In the genomic region with DNA sequence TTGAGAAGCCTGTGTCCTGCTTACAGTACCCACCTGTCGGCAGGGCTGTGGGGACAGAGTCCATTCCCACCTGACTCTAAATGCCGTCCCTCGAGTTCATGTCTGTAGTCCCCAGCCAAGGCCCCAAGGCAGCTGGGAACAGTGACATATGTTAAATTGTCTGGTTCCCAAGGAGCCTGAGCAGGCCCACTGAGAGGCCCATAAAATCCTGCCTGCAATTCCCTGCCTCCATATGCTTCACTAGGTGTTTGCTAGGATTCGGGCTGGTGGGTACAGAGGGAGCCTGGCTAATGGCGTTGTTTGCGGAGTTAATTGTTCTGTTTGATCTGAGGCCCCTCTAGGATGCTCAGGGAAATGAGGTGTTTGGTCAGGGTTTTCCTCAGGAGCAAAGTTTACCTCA, we compare ENCODE assay signal across 22 mouse cellular contexts.
A peak's percentile ranks its signal among the peaks of the same experiment; 100 is the strongest.
DNase-seq lines count a peak whose midpoint lies in the region; ATAC-seq lines count a peak whose summit lies in the region.
"Had no signal": no experiment of that assay in that cellular context is flagged by ENCODE, and none has a peak within 500 bp of the region (broad histone marks: within the 10 kb centered on the region; RNA-seq: fewer than 3 reads in every experiment).

No protein-coding gene starts in this region.

- intact Hi-C loops in heart, postnatal 10 days (cut with DNase I), result no loop called here

- no peaks in the 10 kb centered on the region for H3K9me3 ChIP-seq in neural tube, embryonic 13.5 days
- H3K9me3 ChIP-seq in limb, embryonic 11.5 days (ENCODE audit: control insufficient read depth, low read length), result no peaks in the 10 kb centered on the region
- H3K9me3 ChIP-seq: forebrain, embryonic 10.5 days; heart, embryonic 12.5 days; hindbrain, embryonic 13.5 days; lung, embryonic 15.5 days; midbrain, embryonic 10.5 days had no signal

- H3K9ac ChIP-seq in neural tube, embryonic 13.5 days, result no peak overlapping the region
- H3K9ac ChIP-seq in limb, embryonic 11.5 days (ENCODE audit: low read length), result no peak overlapping the region
- H3K9ac ChIP-seq: heart, embryonic 12.5 days; hindbrain, embryonic 13.5 days; liver, embryonic 14.5 days; lung, embryonic 15.5 days had no signal

- peak; percentile 50; the same call in 1 of the 2 replicates for ATAC-seq in neural tube, embryonic 13.5 days (ENCODE audit: low read depth)
- peak; percentile 78; the same call in 1 of the 2 replicates for ATAC-seq in limb, embryonic 11.5 days (ENCODE audit: insufficient number of reproducible peaks, low FRiP score, low TSS enrichment, low read depth)

- H3K27me3 ChIP-seq in neural tube, embryonic 13.5 days, result no peaks in the 10 kb centered on the region
- H3K27me3 ChIP-seq in limb, embryonic 11.5 days (ENCODE audit: control insufficient read depth, insufficient read depth, low read length), result no peaks in the 10 kb centered on the region
- H3K27me3 ChIP-seq: CH12.LX; heart, embryonic 12.5 days; hindbrain, embryonic 13.5 days; lung, embryonic 15.5 days had no signal

- no peak overlapping the region for H3K4me3 ChIP-seq in neural tube, embryonic 13.5 days
- H3K4me3 ChIP-seq in limb, embryonic 11.5 days (ENCODE audit: low read depth, low read length), result no peak overlapping the region
- H3K4me3 ChIP-seq: forebrain, embryonic 10.5 days; heart, embryonic 12.5 days; hindbrain, embryonic 13.5 days; lung, embryonic 15.5 days; midbrain, embryonic 10.5 days had no signal

- H3K36me3 ChIP-seq in neural tube, embryonic 13.5 days, result no peaks in the 10 kb centered on the region
- no peaks in the 10 kb centered on the region for H3K36me3 ChIP-seq in limb, embryonic 11.5 days (ENCODE audit: control insufficient read depth, insufficient read depth, low read length)
- H3K36me3 ChIP-seq: forebrain, embryonic 10.5 days; heart, embryonic 12.5 days; hindbrain, embryonic 13.5 days; lung, embryonic 15.5 days; midbrain, embryonic 10.5 days had no signal

- H3K4me2 ChIP-seq in neural tube, embryonic 13.5 days, result no peak overlapping the region
- peak overlapping the region; percentile 13; the same call in 1 of the 2 replicates for H3K4me2 ChIP-seq in limb, embryonic 11.5 days (ENCODE audit: low read depth, severe bottlenecking)
- H3K4me2 ChIP-seq: heart, embryonic 12.5 days; hindbrain, embryonic 13.5 days; lung, embryonic 15.5 days had no signal

- WGBS in neural tube, embryonic 13.5 days, result 20% methylated on average over 6 of the region's 6 CpGs
- 11% methylated on average over 6 of the region's 6 CpGs for WGBS in limb, embryonic 11.5 days

- peak; percentile 26 for DNase-seq in cerebellum, adult 9-10 months
- DNase-seq in cerebellum, adult 11 months, result no peak
- no peak for DNase-seq in neural tube, embryonic 10.5 days (ENCODE audit: extremely low spot score, low spot score)
- peak; percentile 64 for DNase-seq in limb, embryonic 11.5 days (ENCODE audit: low spot score)
- DNase-seq in heart, postnatal 10 days, result no peak
- no peak for DNase-seq in frontal cortex, postnatal 36 days (ENCODE audit: low spot score in 2 of 2)
- DNase-seq: adrenal gland, postnatal 25 days; gastrocnemius, postnatal 10 days; heart, adult 11 months; kidney, adult 11 months; lung, postnatal 4 days; right cerebral cortex, postnatal 25 days; thymus, postnatal 36 days had no signal

- H3K27ac ChIP-seq in neural tube, embryonic 13.5 days (replicated peaks), result peak overlapping the region; percentile 38; the same call in 1 of the 2 replicates
- peak overlapping the region; percentile 52; the same call in 1 of the 2 replicates for H3K27ac ChIP-seq in limb, embryonic 11.5 days (replicated peaks; ENCODE audit: low read depth, low read length)
- H3K27ac ChIP-seq: forebrain, embryonic 10.5 days; hindbrain, embryonic 13.5 days; kidney, postnatal 0 days; liver, embryonic 14.5 days; lung, embryonic 15.5 days; midbrain, embryonic 10.5 days had no signal

- H3K4me1 ChIP-seq in neural tube, embryonic 13.5 days (replicated peaks), result peaks cover 16% of the 10 kb centered on the region
- H3K4me1 ChIP-seq in limb, embryonic 11.5 days (ENCODE audit: control insufficient read depth, insufficient read depth, low read length), result no peaks in the 10 kb centered on the region
- H3K4me1 ChIP-seq: forebrain, embryonic 10.5 days; lung, embryonic 15.5 days; midbrain, embryonic 10.5 days had no signal

Comparison
In these comparisons a context has a peak if more than half of its experiments do, and no peak if none do; other contexts are left out.
1. DNase-seq: peak in cerebellum, adult 9-10 months (single experiment) and limb, embryonic 11.5 days (single experiment); none in cerebellum, adult 11 months (single experiment), neural tube, embryonic 10.5 days (single experiment), heart, postnatal 10 days (0 of 2) and frontal cortex, postnatal 36 days (0 of 2).